Mouse (Mus musculus) midbrain, embryonic 13.5 days (tissue): ENCODE data around the gene Abat. TPM values are rescaled to one million over a fixed set of nuclear protein-coding genes. Genes with fewer than 3 reads are reported as not detected.

Source experiments
- ATAC-seq: fragments of 200-750 bp; cut with Nextera tagmentation; 2 replicates; pipeline ENCODE4 v1.8.0; 2017; ENCODE audit warnings: mild to moderate bottlenecking, moderate TSS enrichment, moderate library complexity
- H3K27ac ChIP-seq: fragments of 300-500 bp; sonication (generic); 2 replicates; pipeline ENCODE4 v1.5.1; 2015; ENCODE audit warnings: inconsistent platforms, mild to moderate bottlenecking, moderate library complexity
- H3K27me3 ChIP-seq: fragments of 300-500 bp; sonication (generic); 2 replicates; pipeline ENCODE4 v1.6.1; 2015; ENCODE audit warnings: mild to moderate bottlenecking, inconsistent platforms
- H3K36me3 ChIP-seq: fragments of 300-500 bp; sonication (generic); 2 replicates; pipeline ENCODE4 v1.6.1; 2015; ENCODE audit warnings: mild to moderate bottlenecking, inconsistent platforms
- H3K4me1 ChIP-seq: fragments of 300-500 bp; sonication (generic); replicated peaks from 2 replicates; pipeline ENCODE4 v1.6.1; 2015; ENCODE audit warnings: inconsistent platforms
- H3K4me2 ChIP-seq: fragments of 300-500 bp; sonication (generic); replicated peaks from 2 replicates; pipeline ENCODE4 v1.6.1; 2015; ENCODE audit warnings: moderate library complexity, mild to moderate bottlenecking, inconsistent platforms
- H3K4me3 ChIP-seq: fragments of 300-500 bp; sonication (generic); replicated peaks from 2 replicates; pipeline ENCODE4 v1.5.1; 2015; ENCODE audit warnings: mild to moderate bottlenecking, inconsistent platforms
- H3K9ac ChIP-seq: fragments of 300-500 bp; sonication (generic); replicated peaks from 2 replicates; pipeline ENCODE4 v1.6.1; 2015; ENCODE audit warnings: mild to moderate bottlenecking, inconsistent platforms
- H3K9me3 ChIP-seq: fragments of 300-500 bp; sonication (generic); 2 replicates; pipeline ENCODE4 v1.6.1; 2016; ENCODE audit warnings: mild to moderate bottlenecking, inconsistent platforms
- WGBS: fragments of 180-500 bp; shearing (Covaris S2); methylation state at CpG from one replicate; pipeline ENCODE4 v1.1.7; 2015; 5-methylcytosine and 5-hydroxymethylcytosine counted together
- polyA plus RNA-seq: library from polyadenylated mRNA; unstranded; fragments of >200 nt; fragmentation: Nextera tagmentation; extraction: Ambion mirVana; gene quantifications from 2 replicates; pipeline ENCODE4 v1.2.1, GENCODE M21; 2015

Abat gene
- polyA plus RNA-seq, 1 experiment from 2014 or later: 55.2 TPM

GRCm38 (mm10) chr16:8514180-8514579 lies 951 bp downstream of the Abat start:
- H3K9me3 ChIP-seq: no peaks in the 10 kb centered on the region

GRCm38 (mm10) chr16:8520525-8520924 lies 7.3 kb downstream of the Abat start:
- Histone ChIP-seq H3K27ac (no peak overlapping the region), H3K36me3 (peaks cover 6% of the 10 kb centered on the region; the same call in 1 of the 2 replicates), H3K9ac (no peak overlapping the region), H3K4me2 (no peak overlapping the region), H3K4me1 (peaks cover 44% of the 10 kb centered on the region), H3K27me3 (peaks cover 10% of the 10 kb centered on the region; the same call in 1 of the 2 replicates), H3K9me3 (no peaks in the 10 kb centered on the region), H3K4me3 (no peak overlapping the region)
- ATAC-seq: no peak
- WGBS: 84% methylated on average over 5 of the region's 5 CpGs

More at GRCm38 (mm10) chr16:8514180-8514579, 951 bp downstream of the Abat start:
- Histone ChIP-seq H3K9ac (peak overlapping the region; percentile 75), H3K4me1 (peaks cover 43% of the 10 kb centered on the region), H3K36me3 (no peaks in the 10 kb centered on the region), H3K27ac (no peak overlapping the region), H3K4me3 (peak overlapping the region; percentile 64), H3K27me3 (no peaks in the 10 kb centered on the region), H3K4me2 (peak overlapping the region; percentile 79)
- ATAC-seq: no peak
- 14% methylated on average over 4 of the region's 4 CpGs for WGBS

- Histone ChIP-seq H3K9me3 (no peaks in the 10 kb centered on the region), H3K4me1 (peaks cover 45% of the 10 kb centered on the region), H3K4me3 (no peak overlapping the region), H3K27me3 (peaks cover 10% of the 10 kb centered on the region; the same call in 1 of the 2 replicates), H3K27ac (no peak overlapping the region), H3K4me2 (no peak overlapping the region), H3K9ac (no peak overlapping the region), H3K36me3 (peaks cover 6% of the 10 kb centered on the region; the same call in 1 of the 2 replicates)
- no peak for ATAC-seq
- WGBS: 88% methylated on average over 4 of the region's 4 CpGs
Measured at GRCm38 (mm10) chr16:8521322-8521721, 8.1 kb downstream of the Abat start.

- H3K4me1 ChIP-seq: peaks cover 30% of the 10 kb centered on the region
- peaks cover 6% of the 10 kb centered on the region; the same call in 1 of the 2 replicates for H3K36me3 ChIP-seq
- peak; percentile 94 for ATAC-seq
- H3K9ac ChIP-seq: no peak overlapping the region
- WGBS: 19% methylated on average over 11 of the region's 11 CpGs
- no peak overlapping the region for H3K4me3 ChIP-seq
- peak overlapping the region; percentile 79 for H3K27ac ChIP-seq
- H3K4me2 ChIP-seq: peak overlapping the region; percentile 17
- H3K27me3 ChIP-seq: peaks cover 10% of the 10 kb centered on the region; the same call in 1 of the 2 replicates
- no peaks in the 10 kb centered on the region for H3K9me3 ChIP-seq
Measured at GRCm38 (mm10) chr16:8523480-8524144, 10.4 kb downstream of the Abat start.

- Histone ChIP-seq H3K4me3 (no peak overlapping the region), H3K4me1 (peaks cover 30% of the 10 kb centered on the region), H3K27me3 (peaks cover 10% of the 10 kb centered on the region; the same call in 1 of the 2 replicates), H3K9me3 (no peaks in the 10 kb centered on the region), H3K27ac (peak overlapping the region; percentile 79), H3K36me3 (peaks cover 6% of the 10 kb centered on the region; the same call in 1 of the 2 replicates), H3K9ac (no peak overlapping the region), H3K4me2 (peak overlapping the region; percentile 17)
- 60% methylated on average over 16 of the region's 16 CpGs for WGBS
- peak; percentile 61 for ATAC-seq
Measured at GRCm38 (mm10) chr16:8524163-8524847, 11.1 kb downstream of the Abat start.

GRCm38 (mm10) chr16:8525293-8525692 lies 12.1 kb downstream of the Abat start:
- Histone ChIP-seq H3K4me1 (peaks cover 30% of the 10 kb centered on the region), H3K9ac (no peak overlapping the region), H3K27me3 (peaks cover 10% of the 10 kb centered on the region; the same call in 1 of the 2 replicates), H3K27ac (no peak overlapping the region), H3K36me3 (peaks cover 3% of the 10 kb centered on the region; the same call in 1 of the 2 replicates), H3K4me3 (no peak overlapping the region), H3K4me2 (no peak overlapping the region), H3K9me3 (no peaks in the 10 kb centered on the region)
- ATAC-seq: no peak
- WGBS: 74% methylated on average over 3 of the region's 3 CpGs

GRCm38 (mm10) chr16:8525877-8526276 lies 12.6 kb downstream of the Abat start:
- H3K4me1 ChIP-seq: peaks cover 30% of the 10 kb centered on the region
- WGBS: 88% methylated on average over 7 of the region's 7 CpGs
- H3K9me3 ChIP-seq: no peaks in the 10 kb centered on the region

GRCm38 (mm10) chr16:8529389-8529788 lies 16.2 kb downstream of the Abat start:
- Histone ChIP-seq H3K4me1 (peaks cover 13% of the 10 kb centered on the region), H3K27ac (no peak overlapping the region), H3K36me3 (0 out of 2 replicates have a peak, but pooled peaks cover 11% of the 10 kb centered on the region), H3K9me3 (no peaks in the 10 kb centered on the region), H3K27me3 (0 out of 2 replicates have a peak, but pooled peaks cover 8% of the 10 kb centered on the region), H3K4me3 (no peak overlapping the region), H3K4me2 (no peak overlapping the region), H3K9ac (no peak overlapping the region)
- ATAC-seq: no peak
- 94% methylated on average over 1 of the region's 1 CpGs for WGBS

More at GRCm38 (mm10) chr16:8525877-8526276, 12.6 kb downstream of the Abat start:
- no peak overlapping the region for H3K4me3 ChIP-seq
- H3K9ac ChIP-seq: no peak overlapping the region
- H3K4me2 ChIP-seq: no peak overlapping the region
- no peak for ATAC-seq
- H3K36me3 ChIP-seq: no peaks in the 10 kb centered on the region
- H3K27ac ChIP-seq: no peak overlapping the region
- peaks cover 14% of the 10 kb centered on the region; the same call in 1 of the 2 replicates for H3K27me3 ChIP-seq

- 88% methylated on average over 14 of the region's 14 CpGs for WGBS
Measured at GRCm38 (mm10) chr16:8530018-8530417, 16.8 kb downstream of the Abat start.

GRCm38 (mm10) chr16:8532461-8532860 lies 19.2 kb downstream of the Abat start:
- H3K27ac ChIP-seq: no peak overlapping the region
- no peak overlapping the region for H3K4me2 ChIP-seq
- 93% methylated on average over 9 of the region's 9 CpGs for WGBS
- H3K9ac ChIP-seq: no peak overlapping the region
- no peaks in the 10 kb centered on the region for H3K9me3 ChIP-seq
- ATAC-seq: no peak
- H3K36me3 ChIP-seq: 0 out of 2 replicates have a peak, but pooled peaks cover 13% of the 10 kb centered on the region
- peaks cover 18% of the 10 kb centered on the region for H3K27me3 ChIP-seq
- H3K4me1 ChIP-seq: 0 out of 2 replicates have a peak, but pooled peaks cover 4% of the 10 kb centered on the region
- H3K4me3 ChIP-seq: no peak overlapping the region

More at GRCm38 (mm10) chr16:8530018-8530417, 16.8 kb downstream of the Abat start:
- Histone ChIP-seq H3K9me3 (no peaks in the 10 kb centered on the region), H3K4me3 (no peak overlapping the region), H3K36me3 (0 out of 2 replicates have a peak, but pooled peaks cover 11% of the 10 kb centered on the region), H3K27me3 (0 out of 2 replicates have a peak, but pooled peaks cover 6% of the 10 kb centered on the region), H3K4me2 (no peak overlapping the region), H3K9ac (no peak overlapping the region), H3K27ac (no peak overlapping the region), H3K4me1 (peaks cover 7% of the 10 kb centered on the region; the same call in 1 of the 2 replicates)
- ATAC-seq: no peak

GRCm38 (mm10) chr16:8532894-8533293 lies 19.7 kb downstream of the Abat start:
- no peak overlapping the region for H3K9ac ChIP-seq
- H3K36me3 ChIP-seq: 0 out of 2 replicates have a peak, but pooled peaks cover 13% of the 10 kb centered on the region
- 0 out of 2 replicates have a peak, but pooled peaks cover 6% of the 10 kb centered on the region for H3K4me1 ChIP-seq
- H3K4me2 ChIP-seq: no peak overlapping the region
- H3K4me3 ChIP-seq: no peak overlapping the region
- no peak overlapping the region for H3K27ac ChIP-seq
- 64% methylated on average over 7 of the region's 7 CpGs for WGBS
- ATAC-seq: no peak
- peaks cover 18% of the 10 kb centered on the region for H3K27me3 ChIP-seq
- no peaks in the 10 kb centered on the region for H3K9me3 ChIP-seq

GRCm38 (mm10) chr16:8533477-8533876 lies 20.2 kb downstream of the Abat start:
- Histone ChIP-seq H3K27me3 (peaks cover 18% of the 10 kb centered on the region), H3K4me3 (no peak overlapping the region), H3K4me2 (no peak overlapping the region), H3K36me3 (0 out of 2 replicates have a peak, but pooled peaks cover 13% of the 10 kb centered on the region), H3K9me3 (no peaks in the 10 kb centered on the region), H3K9ac (no peak overlapping the region), H3K4me1 (peaks cover 9% of the 10 kb centered on the region), H3K27ac (no peak overlapping the region)
- 87% methylated on average over 6 of the region's 6 CpGs for WGBS
- no peak for ATAC-seq
